Mouse (Mus musculus): Measurements from ENCODE around the gene Vars. TPM values are rescaled to one million over a fixed set of nuclear protein-coding genes. Genes with fewer than 3 reads are reported as not detected.
A peak's percentile ranks its signal among the peaks of the same experiment; 100 is the strongest.
"Not testable (repeated sequence)": the region's sequence is repeated elsewhere in the genome, so short reads cannot be mapped to it uniquely, and the experiment has no call there.

Gene Vars
- total RNA-seq, 2 experiments from 2014 or later: 50.8 to 58.3 TPM

- not testable (repeated sequence) for DNase-seq (ENCODE audit: low spot score in 2 of 2)
Measured at GRCm38 (mm10) chr17:34971694-34972068, 29.1 kb upstream of the Vars start.

GRCm38 (mm10) chr17:34972069-34972749, 28.6 kb upstream of the Vars start, which contains the start of the genes Hspa1a and Hspa1l:
Gene Hspa1a, minus strand, starts transcription at chr17:34972156.
Gene Hspa1l, plus strand, starts transcription at chr17:34972703.
- DNase-seq (ENCODE audit: low spot score in 2 of 2): peak; percentile 30 to 64

- no peak for DNase-seq (ENCODE audit: low spot score in 2 of 2)
Measured at GRCm38 (mm10) chr17:34975581-34976492, 24.9 kb upstream of the Vars start.

- DNase-seq (ENCODE audit: low spot score in 2 of 2): no peak
Measured at GRCm38 (mm10) chr17:34977000-34977399, 23.8 kb upstream of the Vars start.

GRCm38 (mm10) chr17:34978239-34978638, 22.5 kb upstream of the Vars start:
- no peak for DNase-seq (ENCODE audit: low spot score in 2 of 2)

GRCm38 (mm10) chr17:34979631-34980030, 21.2 kb upstream of the Vars start:
- DNase-seq (ENCODE audit: low spot score in 2 of 2): no peak

GRCm38 (mm10) chr17:34980655-34981054, 20.1 kb upstream of the Vars start:
- DNase-seq (ENCODE audit: low spot score in 2 of 2): no peak

- peak; percentile 72 to 90 for DNase-seq (ENCODE audit: low spot score in 2 of 2)
Measured at GRCm38 (mm10) chr17:34981690-34982180, 19.1 kb upstream of the Vars start, which contains the start of gene Lsm2. Gene Lsm2, plus strand, starts transcription at chr17:34981862.

- DNase-seq (ENCODE audit: low spot score in 2 of 2): no peak
Measured at GRCm38 (mm10) chr17:34982328-34982727, 18.5 kb upstream of the Vars start.

GRCm38 (mm10) chr17:34984218-34984617, 16.6 kb upstream of the Vars start:
- DNase-seq (ENCODE audit: low spot score in 2 of 2): no peak

- DNase-seq (ENCODE audit: low spot score in 2 of 2): no peak
Measured at GRCm38 (mm10) chr17:34994751-34995150, 6.0 kb upstream of the Vars start.

- not testable (repeated sequence) for DNase-seq (ENCODE audit: low spot score in 2 of 2)
Measured at GRCm38 (mm10) chr17:34995192-34995591, 5.6 kb upstream of the Vars start.

- not testable (repeated sequence) for DNase-seq (ENCODE audit: low spot score in 2 of 2)
Measured at GRCm38 (mm10) chr17:34995927-34996326, 4.9 kb upstream of the Vars start.

GRCm38 (mm10) chr17:34996411-34997141, 4.2 kb upstream of the Vars start:
- no peak for DNase-seq (ENCODE audit: low spot score in 2 of 2)

- DNase-seq (ENCODE audit: low spot score in 2 of 2): no peak
Measured at GRCm38 (mm10) chr17:34997142-34997483, 3.7 kb upstream of the Vars start.

- DNase-seq (ENCODE audit: low spot score in 2 of 2): no peak
Measured at GRCm38 (mm10) chr17:34998526-34999430, 2.0 kb upstream of the Vars start.

- not testable (repeated sequence) for DNase-seq (ENCODE audit: low spot score in 2 of 2)
Measured at GRCm38 (mm10) chr17:34999871-35000716, 693 bp upstream of the Vars start.

- peak in 1 of 2 experiments; percentile 50 for DNase-seq (ENCODE audit: low spot score in 2 of 2)
Measured at GRCm38 (mm10) chr17:35001452-35002152, 815 bp downstream of the Vars start.
